Mouse (Mus musculus) large intestine, adult 2 months (tissue): ENCODE data around the gene Sat2. TPM values are rescaled to one million over a fixed set of nuclear protein-coding genes. Genes with fewer than 3 reads are reported as not detected.

Source experiments
- DNase-seq: peaks from one replicate; pipeline ENCODE4 v3.0.0-alpha.2; 2012; ENCODE audit warnings: low read depth, low spot score
- WGBS: fragments of 180-500 bp; shearing (Covaris S2); methylation state at CpG from one replicate; pipeline ENCODE4 v1.1.7; 2018; 5-methylcytosine and 5-hydroxymethylcytosine counted together
- polyA plus RNA-seq: library from polyadenylated mRNA; depleted of rRNA; stranded (reverse); fragments of >200 nt; gene quantifications from 2 replicates; pipeline ENCODE4 v1.2.3, GENCODE M21; 2012; rRNA removed

Gene Sat2
- polyA plus RNA-seq, 1 experiment, result 1.9 TPM

- 85% methylated on average over 7 of the region's 7 CpGs for WGBS
- DNase-seq, result no peak
Measured at GRCm38 (mm10) chr11:69664841-69665240, 43.0 kb downstream of the Sat2 start.

GRCm38 (mm10) chr11:69665457-69665960 lies 43.7 kb downstream of the Sat2 start:
- no peak for DNase-seq
- 69% methylated on average over 9 of the region's 9 CpGs for WGBS

GRCm38 (mm10) chr11:69665961-69666664 lies 44.3 kb downstream of the Sat2 start, which contains the start of gene Cd68:
Cd68 (minus strand) TSS chr11:69666153.
- DNase-seq, result no peak
- 31% methylated on average over 7 of the region's 7 CpGs for WGBS

- WGBS, result 83% methylated on average over 3 of the region's 3 CpGs
- DNase-seq, result no peak
Measured at GRCm38 (mm10) chr11:69666665-69667005, 44.8 kb downstream of the Sat2 start.

- peak; percentile 66 for DNase-seq
- 1% methylated on average over 61 of the region's 61 CpGs for WGBS
Measured at GRCm38 (mm10) chr11:69670786-69671725, 49.2 kb downstream of the Sat2 start.

- DNase-seq, result no peak
- under 1% methylated on average over 43 of the region's 43 CpGs for WGBS
Measured at GRCm38 (mm10) chr11:69671726-69672124, 49.9 kb downstream of the Sat2 start.

GRCm38 (mm10) chr11:69672211-69672706 lies 50.4 kb downstream of the Sat2 start, which contains the start of gene Eif4a1:
Eif4a1 (minus strand) TSS chr11:69672423.
- under 1% methylated on average over 36 of the region's 36 CpGs for WGBS
- peak; percentile 99 for DNase-seq

Other genes with a start within 250 kb of the Sat2 start
- gene Naa38, start 226.5 kb upstream of the Sat2 start, polyA plus RNA-seq, result 164 and 180 TPM in 2 replicates
- gene Cyb5d1, start 226.4 kb upstream of the Sat2 start, polyA plus RNA-seq, result 6.1 and 14.5 TPM in 2 replicates
- gene Tmem88, start 223.8 kb upstream of the Sat2 start, polyA plus RNA-seq, result 10.5 and 11.0 TPM in 2 replicates
- 7.5 and 11.2 TPM in 2 replicates for gene Kdm6b, start 208.3 kb upstream of the Sat2 start, polyA plus RNA-seq
- 0.12 and 0.29 TPM in 2 replicates for gene Dnah2, start 72.9 kb upstream of the Sat2 start, polyA plus RNA-seq
- gene Efnb3, start 61.8 kb upstream of the Sat2 start, polyA plus RNA-seq, result 1.1 and 2.1 TPM in 2 replicates
- 24.8 and 28.7 TPM in 2 replicates for gene Wrap53, start 41.8 kb upstream of the Sat2 start, polyA plus RNA-seq
- 80.8 and 93.2 TPM in 2 replicates for gene Trp53, start 41.7 kb upstream of the Sat2 start, polyA plus RNA-seq
- gene Atp1b2, start 16.1 kb upstream of the Sat2 start, polyA plus RNA-seq, result 4.1 and 5.6 TPM in 2 replicates
- gene Shbg, start 4.1 kb upstream of the Sat2 start, polyA plus RNA-seq, result not detected in 2 replicates
- gene Fxr2, start 11.0 kb downstream of the Sat2 start, polyA plus RNA-seq, result 29.6 and 35.8 TPM in 2 replicates
- 0.18 TPM in 1 of 2 replicates, not detected in the other for gene Sox15, start 33.3 kb downstream of the Sat2 start, polyA plus RNA-seq
- gene Mpdu1, start 40.6 kb downstream of the Sat2 start, polyA plus RNA-seq, result 147 and 171 TPM in 2 replicates
- 20.2 and 20.6 TPM in 2 replicates for gene Cd68, start 44.1 kb downstream of the Sat2 start, polyA plus RNA-seq
- 354 and 356 TPM in 2 replicates for gene Eif4a1, start 50.4 kb downstream of the Sat2 start, polyA plus RNA-seq
- 43.4 and 55.1 TPM in 2 replicates for gene Senp3, start 60.1 kb downstream of the Sat2 start, polyA plus RNA-seq
- gene Tnfsf13, start 63.8 kb downstream of the Sat2 start, polyA plus RNA-seq, result 14.4 and 16.2 TPM in 2 replicates
- 13.1 and 13.8 TPM in 2 replicates for gene Tnfsf12, start 73.8 kb downstream of the Sat2 start, polyA plus RNA-seq
- 2.3 and 2.8 TPM in 2 replicates for gene Tnfsfm13, start 74.1 kb downstream of the Sat2 start, polyA plus RNA-seq
- gene Polr2a, start 136.6 kb downstream of the Sat2 start, polyA plus RNA-seq, result 17.5 and 33.3 TPM in 2 replicates
- gene Slc35g3, start 139.9 kb downstream of the Sat2 start, polyA plus RNA-seq, result 0.07 TPM in 1 of 2 replicates, not detected in the other
- 7.5 and 10.7 TPM in 2 replicates for gene Zbtb4, start 143.9 kb downstream of the Sat2 start, polyA plus RNA-seq
- gene Chrnb1, start 173.9 kb downstream of the Sat2 start, polyA plus RNA-seq, result 7.3 and 10.3 TPM in 2 replicates
- 2.8 and 4.4 TPM in 2 replicates for gene Fgf11, start 179.8 kb downstream of the Sat2 start, polyA plus RNA-seq
- gene Tmem102, start 183.6 kb downstream of the Sat2 start, polyA plus RNA-seq, result 38.7 and 39.1 TPM in 2 replicates
- gene Gm39566, start 193.3 kb downstream of the Sat2 start, polyA plus RNA-seq, result not detected in 2 replicates
- not detected in 2 replicates for gene Spem2, start 196.4 kb downstream of the Sat2 start, polyA plus RNA-seq
- 0.12 TPM in 1 of 2 replicates, not detected in the other for gene Spem1, start 200.2 kb downstream of the Sat2 start, polyA plus RNA-seq
- 5.1 and 7.0 TPM in 2 replicates for gene Nlgn2, start 215.8 kb downstream of the Sat2 start, polyA plus RNA-seq
- 194 and 208 TPM in 2 replicates for gene Tmem256, start 216.5 kb downstream of the Sat2 start, polyA plus RNA-seq
- 31.6 and 36.1 TPM in 2 replicates for gene Plscr3, start 224.4 kb downstream of the Sat2 start, polyA plus RNA-seq
- 28.8 and 34.4 TPM in 2 replicates for gene Tnk1, start 236.7 kb downstream of the Sat2 start, polyA plus RNA-seq